Mouse (Mus musculus): ENCODE measurements around the gene Stac3. TPM values are rescaled to one million over a fixed set of nuclear protein-coding genes. Genes with fewer than 3 reads are reported as not detected.

Gene Stac3
- total RNA-seq (2021): under 1 TPM; 0.22 to 0.70 TPM

DNA sequence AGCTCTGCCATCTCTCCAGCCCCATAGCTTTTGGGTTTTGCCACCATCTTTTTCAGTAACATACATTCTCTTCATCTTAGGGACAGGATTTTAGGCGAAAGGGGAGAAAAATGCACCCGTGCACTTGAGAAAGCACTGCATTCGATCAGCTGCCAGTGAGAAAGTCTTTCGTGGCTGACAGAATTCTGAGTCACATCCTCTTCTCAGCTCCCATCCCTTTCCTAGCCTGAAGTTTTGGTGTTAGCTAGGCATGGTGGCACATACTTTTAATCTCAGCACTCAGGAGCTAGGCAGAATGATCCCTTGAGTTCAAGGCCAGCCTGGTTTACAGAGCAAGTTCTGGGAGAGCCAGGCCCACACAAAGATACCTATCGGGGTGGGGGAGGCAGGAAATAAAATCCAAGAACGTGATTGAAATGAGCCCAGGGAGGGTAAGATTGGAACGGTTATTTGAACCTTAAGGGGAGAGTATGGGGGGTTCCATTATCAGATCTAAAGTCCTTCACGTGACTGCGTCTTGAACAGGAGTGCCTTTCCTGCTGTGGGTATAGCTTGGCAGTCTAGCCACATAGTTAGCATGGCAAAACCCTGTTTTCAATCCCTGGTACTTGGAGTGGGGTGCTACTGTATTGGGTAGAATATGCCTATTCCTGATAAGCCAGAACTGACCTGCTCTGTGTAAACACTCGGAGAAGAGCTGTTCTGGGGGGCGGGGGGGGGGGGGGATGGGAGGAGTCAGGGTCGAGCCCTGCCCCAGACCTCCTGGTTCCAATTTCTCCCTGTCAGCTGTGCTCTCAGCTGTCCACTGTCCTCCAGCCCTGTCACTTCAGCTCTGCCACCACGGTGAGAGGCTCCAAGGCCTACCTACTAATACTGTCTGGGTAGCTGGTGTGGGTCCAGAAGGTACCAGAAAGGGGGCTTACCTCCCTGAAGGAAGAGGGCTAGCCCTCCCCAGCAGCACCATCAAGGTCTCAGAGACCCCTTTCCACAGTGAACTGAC lies at the start of gene Stac3:
Stac3 (plus strand) TSS at position 793 of the 1,000 bp plus-strand sequence.
- DNase-seq (ENCODE audit: low spot score): no peak
- intact Hi-C loops (cut with DNase I): no loop called here

DNA sequence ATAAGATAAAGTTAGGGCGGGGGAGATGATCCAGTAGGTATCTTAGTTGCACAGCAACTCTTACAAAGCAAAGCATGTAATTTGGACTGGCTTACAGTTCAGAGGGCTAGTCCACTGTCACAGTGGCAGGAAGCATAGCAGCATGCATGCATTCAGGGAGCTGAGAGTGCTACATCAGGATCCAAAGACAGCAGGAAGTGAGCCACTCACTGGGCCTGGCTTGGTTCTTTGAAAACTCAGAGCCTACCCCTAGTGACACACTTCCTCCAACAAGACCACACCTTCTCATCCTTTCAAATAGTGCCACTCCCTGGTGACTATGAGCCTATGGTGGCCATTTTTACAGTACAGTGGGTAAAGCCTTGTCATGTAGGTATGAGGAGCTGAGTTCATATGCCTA lies 47.8 kb upstream of the Stac3 start:
- intact Hi-C loops (cut with DNase I): no loop called here
- DNase-seq (ENCODE audit: low spot score): no peak

GRCm38 (mm10) chr10:127462411-127463096 lies 38.9 kb upstream of the Stac3 start:
- no peak for DNase-seq (ENCODE audit: low spot score)
- intact Hi-C loops (cut with DNase I): no loop called here

DNA sequence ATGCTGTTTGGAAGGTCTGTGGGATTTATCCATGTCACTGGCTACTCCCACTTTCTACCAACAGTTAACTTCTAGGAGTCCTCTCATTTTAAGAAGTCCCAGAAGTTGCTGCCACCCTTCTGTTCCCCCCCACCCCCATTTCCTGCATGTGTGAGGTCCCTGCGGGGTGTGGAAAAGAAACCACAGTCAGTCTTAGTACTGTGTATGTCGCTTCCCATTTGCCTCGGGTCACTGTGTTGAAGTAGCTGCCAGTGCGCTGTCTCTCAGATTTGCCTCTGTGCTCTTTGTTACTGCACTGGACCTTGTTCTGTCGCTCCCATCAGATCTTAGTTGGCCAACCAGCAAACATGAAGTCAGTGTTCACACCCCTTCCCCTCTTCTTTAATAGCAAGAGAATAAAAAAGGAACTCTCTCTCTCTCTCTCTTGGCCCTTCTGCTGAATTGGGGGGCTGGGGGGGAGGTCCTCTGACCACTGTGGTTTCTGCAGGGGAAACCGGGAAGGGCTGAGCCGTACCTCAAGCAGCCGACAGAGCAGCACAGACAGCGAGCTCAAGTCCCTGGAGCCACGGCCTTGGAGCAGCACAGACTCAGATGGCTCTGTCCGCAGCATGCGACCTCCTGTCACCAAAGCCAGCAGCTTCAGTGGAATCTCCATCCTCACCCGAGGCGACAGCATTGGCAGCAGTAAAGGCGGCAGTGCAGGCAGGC lies 30.1 kb upstream of the Stac3 start:
- no peak for DNase-seq (ENCODE audit: low spot score)
- intact Hi-C loops (cut with DNase I): no loop called here

GRCm38 (mm10) chr10:127472722-127473121 lies 28.8 kb upstream of the Stac3 start:
- no peak for DNase-seq (ENCODE audit: low spot score)

DNA sequence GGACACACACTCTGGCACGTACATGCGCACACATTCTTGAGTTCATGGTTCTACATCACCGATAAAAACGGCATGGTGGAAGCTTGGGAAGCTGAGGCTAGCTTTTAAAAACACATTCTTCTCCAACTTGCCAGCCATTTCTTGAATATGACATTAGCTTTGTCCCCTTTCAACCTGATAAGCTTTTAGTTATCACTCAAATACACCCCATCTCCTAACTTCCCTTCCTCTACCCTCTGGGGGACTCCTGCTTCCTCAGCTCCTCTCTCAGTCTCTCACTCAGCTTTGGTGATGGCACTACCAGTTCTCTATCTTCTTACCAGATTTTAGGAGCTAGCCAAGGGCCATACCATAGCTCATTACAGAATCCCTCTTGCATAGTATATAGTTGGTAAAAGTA lies 26.3 kb upstream of the Stac3 start:
- intact Hi-C loops (cut with DNase I): no loop called here
- DNase-seq (ENCODE audit: low spot score): no peak

More at GRCm38 (mm10) chr10:127472722-127473121, 28.8 kb upstream of the Stac3 start:
- intact Hi-C loops (cut with DNase I): no loop called here

DNA sequence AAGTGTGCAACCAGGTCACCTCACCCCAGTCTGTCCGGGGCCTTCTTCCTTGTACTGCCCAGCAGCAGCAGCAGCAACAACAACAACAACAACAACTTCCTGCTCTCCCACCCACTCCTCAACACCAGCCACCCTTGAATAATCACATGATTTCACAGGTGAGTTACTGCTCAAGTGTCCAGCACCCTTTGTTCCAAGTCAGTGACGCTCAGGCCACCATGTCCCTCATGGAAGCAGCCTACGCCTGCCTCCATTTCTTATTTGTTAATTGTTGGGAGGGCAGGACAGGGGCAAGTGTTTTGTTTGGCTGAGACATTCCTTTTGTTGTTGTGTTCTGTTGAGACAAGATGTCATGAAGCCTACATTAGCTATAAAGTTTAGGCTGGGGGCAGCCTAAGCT lies 24.9 kb upstream of the Stac3 start:
- intact Hi-C loops (cut with DNase I): no loop called here
- DNase-seq (ENCODE audit: low spot score): no peak

- no peak for DNase-seq (ENCODE audit: low spot score)
- intact Hi-C loops (cut with DNase I): no loop called here
Measured at GRCm38 (mm10) chr10:127477301-127477700, 24.2 kb upstream of the Stac3 start.

GRCm38 (mm10) chr10:127479131-127479530 lies 22.4 kb upstream of the Stac3 start:
- intact Hi-C loops (cut with DNase I): no loop called here
- DNase-seq (ENCODE audit: low spot score): no peak

DNA sequence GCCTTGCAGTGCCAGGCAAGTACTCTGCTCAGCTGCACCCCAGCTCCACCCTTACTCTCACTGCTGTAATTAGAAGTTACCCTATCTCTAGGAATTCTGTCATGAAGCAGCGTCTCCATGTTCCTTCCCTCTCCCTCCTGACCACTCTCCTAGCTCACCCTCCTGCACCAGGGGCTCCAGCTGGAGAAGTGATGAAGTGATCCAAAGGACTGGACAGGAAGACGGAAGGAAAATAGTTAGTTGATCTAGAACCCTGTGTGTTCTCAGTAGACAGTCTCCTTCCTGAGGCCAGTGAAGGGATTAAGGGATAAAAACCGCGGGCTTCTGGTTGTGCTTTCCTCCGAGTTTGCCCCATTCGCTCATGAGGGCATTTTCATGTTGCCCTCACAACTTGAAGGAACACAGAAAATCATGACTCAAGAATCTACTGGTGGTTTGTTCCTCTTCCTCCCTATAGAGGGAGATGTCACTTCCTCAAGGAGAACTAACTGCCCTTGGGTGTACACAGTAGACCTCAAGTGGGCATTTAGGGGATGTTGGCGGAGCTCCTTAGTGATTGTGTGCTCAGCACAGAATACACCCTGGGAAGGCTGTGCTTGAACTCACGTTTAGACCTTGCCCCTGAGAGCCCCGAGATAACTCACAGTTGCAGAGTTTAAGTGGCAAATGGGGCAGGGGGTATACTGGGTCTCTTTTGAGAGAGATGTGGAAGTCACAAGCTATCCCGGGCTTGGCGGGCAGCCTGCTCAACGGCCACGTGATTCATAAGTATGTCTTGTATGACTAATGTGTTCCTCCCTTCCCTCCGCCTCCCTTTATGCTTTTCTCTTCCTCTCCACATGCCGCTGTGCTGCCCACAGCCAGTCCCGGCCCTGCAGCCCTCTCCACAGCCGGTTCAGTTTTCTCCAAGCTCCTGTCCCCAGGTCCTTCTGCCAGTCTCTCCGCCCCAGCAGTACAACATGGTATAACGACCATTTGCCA lies 20.4 kb upstream of the Stac3 start:
- intact Hi-C loops (cut with DNase I): no loop called here
- peak; percentile 26 for DNase-seq (ENCODE audit: low spot score)

- intact Hi-C loops (cut with DNase I): no loop called here
- no peak for DNase-seq (ENCODE audit: low spot score)
Measured at GRCm38 (mm10) chr10:127485235-127485634, 16.3 kb upstream of the Stac3 start.

DNA sequence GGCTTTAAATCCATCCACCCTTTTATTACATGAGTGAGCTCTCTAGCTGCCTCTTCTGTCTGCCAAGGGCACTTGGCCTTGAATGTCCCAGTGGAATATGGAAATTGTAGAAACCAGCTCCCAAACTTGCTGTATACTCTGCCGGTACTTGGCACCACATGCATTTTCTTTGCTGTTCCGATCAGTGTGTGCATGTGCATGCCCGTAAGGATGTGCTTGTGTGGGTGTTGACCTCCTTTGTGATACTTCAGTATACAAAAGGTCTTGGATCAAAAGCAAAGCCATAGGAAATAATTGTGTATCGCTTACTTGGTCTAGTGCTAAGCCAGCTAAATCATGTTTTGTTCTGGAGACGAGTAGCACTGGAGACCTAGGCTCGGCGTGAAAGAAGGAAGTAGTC lies 12.6 kb upstream of the Stac3 start:
- intact Hi-C loops (cut with DNase I): no loop called here
- no peak for DNase-seq (ENCODE audit: low spot score)

- intact Hi-C loops (cut with DNase I): no loop called here
- no peak for DNase-seq (ENCODE audit: low spot score)
Measured at GRCm38 (mm10) chr10:127490160-127491127, 11.0 kb upstream of the Stac3 start.

GRCm38 (mm10) chr10:127491128-127491512 lies 10.4 kb upstream of the Stac3 start:
- no peak for DNase-seq (ENCODE audit: low spot score)
- intact Hi-C loops (cut with DNase I): no loop called here

- intact Hi-C loops (cut with DNase I): no loop called here
- DNase-seq (ENCODE audit: low spot score): no peak
Measured at GRCm38 (mm10) chr10:127492118-127492517, 9.4 kb upstream of the Stac3 start.

DNA sequence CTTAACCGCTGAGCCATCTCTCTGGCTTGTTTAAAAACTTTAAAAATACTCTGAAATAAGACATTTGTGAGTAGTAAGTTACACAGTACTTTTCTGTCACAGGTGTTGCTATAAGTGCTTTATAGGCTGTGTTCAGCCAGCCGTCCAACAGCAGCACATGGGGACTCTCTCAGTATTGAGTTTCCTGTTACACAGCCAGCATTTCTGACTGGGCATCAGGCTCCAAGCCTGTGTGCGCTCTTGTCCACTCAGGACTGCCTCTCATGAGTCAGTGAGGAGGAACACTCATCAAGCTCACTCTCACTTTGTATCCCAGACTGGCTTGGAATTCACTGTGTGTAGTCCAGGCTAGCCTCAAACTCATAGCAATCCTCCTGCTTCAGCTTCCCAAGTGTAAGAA lies 5.3 kb upstream of the Stac3 start:
- intact Hi-C loops (cut with DNase I): no loop called here
- DNase-seq (ENCODE audit: low spot score): no peak

DNA sequence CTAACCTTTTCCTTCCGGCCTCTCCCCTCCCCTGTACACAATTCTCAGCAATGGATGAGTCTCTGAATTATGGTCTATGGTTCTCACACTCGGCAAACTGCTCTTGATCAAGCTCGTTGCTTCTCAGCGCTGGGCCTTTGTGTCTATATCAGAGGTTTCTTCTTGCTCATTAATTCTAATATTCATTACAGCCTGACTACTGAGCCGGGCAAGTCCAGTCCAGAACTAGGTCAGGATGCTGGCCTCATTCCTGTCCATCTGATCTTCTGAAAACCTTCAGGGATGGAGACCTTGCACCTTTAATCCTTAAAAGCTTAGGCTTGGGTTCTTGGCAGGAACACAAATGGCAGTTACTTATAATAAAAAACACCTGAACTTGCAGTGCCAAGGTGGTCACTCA lies 2.0 kb upstream of the Stac3 start:
- no peak for DNase-seq (ENCODE audit: low spot score)
- intact Hi-C loops (cut with DNase I): no loop called here

DNA sequence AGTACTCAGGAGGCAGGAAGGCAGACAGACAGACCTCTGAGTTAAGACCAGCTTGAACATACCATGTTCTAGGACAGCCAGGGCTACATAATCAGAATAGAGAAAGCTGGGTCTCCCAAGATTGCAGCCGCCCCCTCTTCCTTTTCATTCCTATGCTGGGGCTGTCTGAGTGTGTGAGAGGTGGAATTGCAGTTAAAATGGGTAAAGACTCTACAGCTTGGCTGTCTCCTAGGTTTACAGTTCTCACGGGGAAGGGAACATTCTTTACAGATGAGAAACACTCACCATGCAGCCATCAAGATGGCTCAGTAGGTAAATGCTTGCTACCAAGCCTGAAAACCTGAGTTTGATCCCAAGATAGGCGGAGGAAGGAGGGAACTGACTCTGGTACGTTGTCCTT lies 1.4 kb upstream of the Stac3 start:
- no peak for DNase-seq (ENCODE audit: low spot score)
- intact Hi-C loops (cut with DNase I): no loop called here

Measured in heart, postnatal 25 days (tissue).